Mouse (Mus musculus): ENCODE measurements around the gene Cpt1a. TPM values are rescaled to one million over a fixed set of nuclear protein-coding genes. Genes with fewer than 3 reads are reported as not detected.
A peak's percentile ranks its signal among the peaks of the same experiment; 100 is the strongest.

Gene Cpt1a
- polyA plus RNA-seq, 1 experiment from 2014 or later = 46.4 TPM

DNA sequence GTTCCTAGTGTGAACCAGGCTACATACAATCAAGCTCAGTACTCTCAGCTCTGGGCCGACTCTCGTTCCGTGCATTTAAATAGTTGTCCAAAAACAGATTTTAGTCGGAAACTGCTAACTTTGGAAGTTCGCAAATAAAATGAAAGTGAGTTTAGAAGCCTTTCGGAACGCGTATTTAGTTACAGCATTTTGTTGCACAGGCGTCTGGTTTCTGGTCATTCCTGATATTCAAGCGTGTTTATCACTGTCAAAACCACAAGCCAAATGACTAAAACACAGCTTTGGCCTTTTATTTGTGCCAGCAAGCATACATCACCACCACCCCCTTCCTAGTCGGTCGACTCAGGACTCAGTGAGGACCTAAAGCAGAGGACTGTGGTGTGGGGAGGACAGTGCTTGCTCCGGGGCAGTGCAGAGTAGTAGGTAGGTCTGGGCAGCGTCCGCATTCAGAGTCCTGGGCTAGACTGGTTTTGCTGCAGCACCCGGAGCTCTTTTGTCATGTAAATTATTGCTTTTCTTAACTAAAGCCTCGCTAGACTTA, 2.2 kb downstream of the Cpt1a start:
- WGBS = 3% methylated on average over 17 of the region's 17 CpGs
- H3K27ac ChIP-seq (ENCODE audit: low read length) = peak overlapping the region; percentile 96
- peak overlapping the region; percentile 71 for H3K9ac ChIP-seq (replicated peaks; ENCODE audit: low read length)
- H3K4me3 ChIP-seq (ENCODE audit: low read length) = peak overlapping the region; percentile 73
- H3K27me3 ChIP-seq (ENCODE audit: insufficient read depth, low read length) = no peaks in the 10 kb centered on the region; the same call in 1 of the 2 replicates
- ATAC-seq (ENCODE audit: low FRiP score, low TSS enrichment) = no peak
- H3K4me1 ChIP-seq (ENCODE audit: insufficient read depth, low read length) = peaks cover 33% of the 10 kb centered on the region
- H3K4me2 ChIP-seq (replicated peaks; ENCODE audit: low read depth, low read length) = peak overlapping the region; percentile 96
- H3K9me3 ChIP-seq (ENCODE audit: low read length) = no peaks in the 10 kb centered on the region
- no peaks in the 10 kb centered on the region for H3K36me3 ChIP-seq (ENCODE audit: insufficient read depth, low read length)

DNA sequence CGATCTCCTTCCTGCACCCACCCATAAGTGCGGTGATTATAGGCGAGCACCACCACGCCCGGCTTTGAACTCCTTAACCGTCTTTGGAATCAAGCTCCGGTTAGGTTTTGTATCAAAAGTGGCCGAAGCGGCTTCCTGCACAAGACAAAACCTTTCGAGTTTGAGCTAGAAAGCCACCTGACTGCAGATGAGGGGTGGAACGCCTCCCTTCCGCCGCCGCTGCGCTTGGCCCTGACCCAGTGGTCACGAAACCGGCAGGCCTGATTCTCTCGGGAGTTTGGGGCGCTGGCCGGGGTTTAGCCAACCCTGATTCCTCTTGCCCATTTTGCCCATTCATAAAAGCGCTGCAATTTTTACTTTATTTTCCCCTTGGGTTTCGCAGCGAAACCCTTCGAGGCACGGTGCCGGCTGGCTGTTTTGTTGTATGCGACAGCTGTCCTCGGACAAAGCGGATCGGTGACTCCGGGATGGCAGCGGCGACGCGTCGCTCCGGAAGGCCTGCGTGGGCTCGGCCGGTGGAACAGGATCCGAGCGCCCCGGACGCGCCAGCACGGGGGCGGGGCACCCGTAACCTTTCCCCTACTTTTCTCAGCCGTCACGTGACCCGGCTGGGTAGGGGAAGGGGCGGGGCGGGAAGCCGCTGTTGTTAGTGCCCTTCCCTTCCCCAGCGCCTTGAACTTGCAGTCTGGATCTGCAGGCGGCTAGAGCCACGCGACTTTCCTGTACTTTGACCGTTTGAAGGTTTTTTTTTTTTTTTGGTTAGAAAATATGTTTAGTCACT, 3.0 kb downstream of the Cpt1a start:
- H3K4me3 ChIP-seq (ENCODE audit: low read length) = peak overlapping the region; percentile 73
- H3K9me3 ChIP-seq (ENCODE audit: low read length) = no peaks in the 10 kb centered on the region
- H3K4me1 ChIP-seq (ENCODE audit: insufficient read depth, low read length) = peaks cover 33% of the 10 kb centered on the region
- peak overlapping the region; percentile 96 for H3K27ac ChIP-seq (ENCODE audit: low read length)
- no peaks in the 10 kb centered on the region; the same call in 1 of the 2 replicates for H3K27me3 ChIP-seq (ENCODE audit: insufficient read depth, low read length)
- peak overlapping the region; percentile 71 for H3K9ac ChIP-seq (replicated peaks; ENCODE audit: low read length)
- peak; percentile 76 for ATAC-seq (ENCODE audit: low FRiP score, low TSS enrichment)
- peak overlapping the region; percentile 96 for H3K4me2 ChIP-seq (replicated peaks; ENCODE audit: low read depth, low read length)
- WGBS = under 1% methylated on average over 59 of the region's 59 CpGs
- no peaks in the 10 kb centered on the region for H3K36me3 ChIP-seq (ENCODE audit: insufficient read depth, low read length)

DNA sequence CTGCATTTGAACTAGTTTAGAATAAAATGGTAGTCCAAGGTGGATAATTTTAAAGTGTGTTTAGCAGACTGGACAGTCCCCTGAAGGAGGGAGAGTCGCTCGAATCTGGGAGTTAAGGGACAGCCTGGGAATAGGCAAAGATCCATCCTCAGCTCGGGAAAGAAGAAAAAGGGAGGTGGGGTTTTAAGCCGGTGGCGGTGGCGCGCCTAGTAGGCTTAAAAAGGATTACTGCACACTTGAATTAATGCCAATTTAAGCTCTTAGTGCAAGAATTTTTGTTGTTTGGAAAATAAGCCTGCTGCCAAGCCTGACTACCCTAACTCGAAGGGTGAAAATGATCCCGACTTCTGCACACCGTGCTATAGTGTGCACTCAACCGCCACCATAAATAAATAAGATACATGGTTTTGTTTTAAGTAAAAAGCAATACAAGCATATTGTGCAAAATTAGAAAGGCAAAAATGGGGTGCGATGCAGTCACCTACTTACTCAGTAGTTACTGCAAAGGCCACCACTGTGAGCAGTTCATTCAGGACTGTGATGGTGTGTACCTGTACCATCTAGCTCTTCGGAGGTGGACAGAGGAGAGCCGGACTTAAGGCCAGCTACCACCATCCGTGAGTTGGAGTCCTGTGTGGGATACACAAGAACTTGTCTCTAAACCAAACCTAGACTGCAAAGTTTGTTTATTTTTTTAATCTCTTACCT, 3.8 kb downstream of the Cpt1a start:
- ATAC-seq (ENCODE audit: low FRiP score, low TSS enrichment) = no peak
- H3K4me3 ChIP-seq (ENCODE audit: low read length) = peak overlapping the region; percentile 73
- H3K27ac ChIP-seq (ENCODE audit: low read length) = peak overlapping the region; percentile 96
- no peaks in the 10 kb centered on the region; the same call in 1 of the 2 replicates for H3K27me3 ChIP-seq (ENCODE audit: insufficient read depth, low read length)
- H3K4me1 ChIP-seq (ENCODE audit: insufficient read depth, low read length) = peaks cover 33% of the 10 kb centered on the region
- H3K9me3 ChIP-seq (ENCODE audit: low read length) = no peaks in the 10 kb centered on the region
- H3K9ac ChIP-seq (replicated peaks; ENCODE audit: low read length) = peak overlapping the region; percentile 66
- H3K36me3 ChIP-seq (ENCODE audit: insufficient read depth, low read length) = no peaks in the 10 kb centered on the region
- 30% methylated on average over 15 of the region's 15 CpGs for WGBS
- H3K4me2 ChIP-seq (replicated peaks; ENCODE audit: low read depth, low read length) = peak overlapping the region; percentile 96

DNA sequence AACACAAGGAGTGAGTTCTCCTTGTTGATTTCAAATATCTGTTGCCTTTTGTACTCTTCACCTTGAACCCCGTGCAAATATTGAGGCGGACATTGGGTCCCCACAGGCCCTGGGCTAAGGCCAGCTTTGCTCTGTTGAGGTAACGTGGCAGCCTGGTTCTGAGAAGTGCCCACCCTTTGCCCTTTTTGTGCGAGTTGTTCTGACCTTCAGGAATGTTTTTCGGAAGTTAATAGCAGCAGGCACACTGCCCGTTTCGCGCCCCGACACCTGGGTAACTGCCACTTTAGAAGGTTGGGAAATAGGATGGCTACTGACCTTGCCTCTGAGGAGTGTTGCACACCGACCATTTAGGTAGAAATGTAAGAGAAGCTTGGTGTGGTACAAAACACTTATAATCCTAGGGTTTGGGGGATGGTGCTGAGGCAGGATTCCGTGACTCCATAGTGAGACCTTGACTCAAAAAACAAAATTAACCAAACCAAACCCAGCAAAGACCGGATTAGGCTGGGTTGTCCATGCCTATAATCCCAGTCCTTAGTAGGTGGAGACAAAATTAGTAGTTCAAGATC, 4.4 kb downstream of the Cpt1a start:
- H3K4me3 ChIP-seq (ENCODE audit: low read length) = peak overlapping the region; percentile 73; the same call in 1 of the 2 replicates
- no peaks in the 10 kb centered on the region for H3K36me3 ChIP-seq (ENCODE audit: insufficient read depth, low read length)
- peak overlapping the region; percentile 96 for H3K4me2 ChIP-seq (replicated peaks; ENCODE audit: low read depth, low read length)
- H3K9me3 ChIP-seq (ENCODE audit: low read length) = no peaks in the 10 kb centered on the region
- H3K9ac ChIP-seq (replicated peaks; ENCODE audit: low read length) = peak overlapping the region; percentile 66; the same call in 1 of the 2 replicates
- peak overlapping the region; percentile 96; the same call in 1 of the 2 replicates for H3K27ac ChIP-seq (ENCODE audit: low read length)
- H3K4me1 ChIP-seq (ENCODE audit: insufficient read depth, low read length) = peaks cover 30% of the 10 kb centered on the region
- ATAC-seq (ENCODE audit: low FRiP score, low TSS enrichment) = no peak
- H3K27me3 ChIP-seq (ENCODE audit: insufficient read depth, low read length) = no peaks in the 10 kb centered on the region; the same call in 1 of the 2 replicates
- 64% methylated on average over 12 of the region's 12 CpGs for WGBS

- Histone ChIP-seq H3K27me3 (ENCODE audit: insufficient read depth, low read length) (no peaks in the 10 kb centered on the region), H3K9me3 (ENCODE audit: low read length) (no peaks in the 10 kb centered on the region), H3K4me2 (replicated peaks; ENCODE audit: low read depth, low read length) (no peak overlapping the region), H3K27ac (ENCODE audit: low read length) (peak overlapping the region; percentile 88), H3K9ac (replicated peaks; ENCODE audit: low read length) (no peak overlapping the region), H3K4me1 (ENCODE audit: insufficient read depth, low read length) (peaks cover 30% of the 10 kb centered on the region), H3K36me3 (ENCODE audit: insufficient read depth, low read length) (no peaks in the 10 kb centered on the region), H3K4me3 (ENCODE audit: low read length) (no peak overlapping the region)
- peak; percentile 66 for ATAC-seq (ENCODE audit: low FRiP score, low TSS enrichment)
- 41% methylated on average over 6 of the region's 6 CpGs for WGBS
Measured at GRCm38 (mm10) chr19:3333247-3333646, 11.1 kb downstream of the Cpt1a start.

GRCm38 (mm10) chr19:3333694-3334515, 11.8 kb downstream of the Cpt1a start:
- Histone ChIP-seq H3K4me3 (ENCODE audit: low read length) (no peak overlapping the region), H3K36me3 (ENCODE audit: insufficient read depth, low read length) (no peaks in the 10 kb centered on the region), H3K27me3 (ENCODE audit: insufficient read depth, low read length) (no peaks in the 10 kb centered on the region), H3K9ac (replicated peaks; ENCODE audit: low read length) (no peak overlapping the region), H3K27ac (ENCODE audit: low read length) (peak overlapping the region; percentile 88), H3K4me2 (replicated peaks; ENCODE audit: low read depth, low read length) (0 out of 2 replicates have a peak overlapping the region, but pooled peaks have one; percentile 3), H3K4me1 (ENCODE audit: insufficient read depth, low read length) (peaks cover 30% of the 10 kb centered on the region), H3K9me3 (ENCODE audit: low read length) (no peaks in the 10 kb centered on the region)
- WGBS = 43% methylated on average over 17 of the region's 17 CpGs
- peak; percentile 64 for ATAC-seq (ENCODE audit: low FRiP score, low TSS enrichment)

DNA sequence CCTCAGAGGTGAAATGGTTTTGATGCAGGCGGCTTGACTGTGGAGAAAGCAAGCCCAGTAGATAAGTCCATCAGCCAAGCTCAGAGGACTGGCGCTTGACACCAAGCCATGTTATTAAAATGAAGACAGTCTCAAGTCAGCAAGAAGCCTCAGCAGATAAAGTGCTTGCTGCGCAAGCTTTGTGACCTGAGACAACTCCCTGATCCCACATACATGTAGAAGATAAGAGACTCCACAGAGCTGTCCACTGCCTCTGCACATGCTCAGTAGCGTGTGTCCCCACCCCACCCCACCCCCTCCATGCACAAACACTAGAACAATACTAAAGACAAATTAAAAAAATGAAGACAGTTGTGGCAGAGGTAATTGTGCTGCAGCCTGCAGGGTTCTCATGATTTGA, 12.4 kb downstream of the Cpt1a start:
- H3K9ac ChIP-seq (replicated peaks; ENCODE audit: low read length) = no peak overlapping the region
- H3K27ac ChIP-seq (ENCODE audit: low read length) = peak overlapping the region; percentile 88
- no peaks in the 10 kb centered on the region for H3K27me3 ChIP-seq (ENCODE audit: insufficient read depth, low read length)
- H3K4me3 ChIP-seq (ENCODE audit: low read length) = no peak overlapping the region
- 66% methylated on average over 4 of the region's 4 CpGs for WGBS
- no peak for ATAC-seq (ENCODE audit: low FRiP score, low TSS enrichment)
- H3K4me1 ChIP-seq (ENCODE audit: insufficient read depth, low read length) = peaks cover 30% of the 10 kb centered on the region
- H3K4me2 ChIP-seq (replicated peaks; ENCODE audit: low read depth, low read length) = no peak overlapping the region
- no peaks in the 10 kb centered on the region for H3K9me3 ChIP-seq (ENCODE audit: low read length)
- H3K36me3 ChIP-seq (ENCODE audit: insufficient read depth, low read length) = no peaks in the 10 kb centered on the region

GRCm38 (mm10) chr19:3335917-3336316, 13.8 kb downstream of the Cpt1a start:
- ATAC-seq (ENCODE audit: low FRiP score, low TSS enrichment) = no peak
- H3K9me3 ChIP-seq (ENCODE audit: low read length) = no peaks in the 10 kb centered on the region
- no peak overlapping the region for H3K27ac ChIP-seq (ENCODE audit: low read length)
- 80% methylated on average over 1 of the region's 1 CpGs for WGBS
- H3K4me3 ChIP-seq (ENCODE audit: low read length) = no peak overlapping the region
- no peaks in the 10 kb centered on the region for H3K36me3 ChIP-seq (ENCODE audit: insufficient read depth, low read length)
- H3K9ac ChIP-seq (replicated peaks; ENCODE audit: low read length) = no peak overlapping the region
- H3K27me3 ChIP-seq (ENCODE audit: insufficient read depth, low read length) = no peaks in the 10 kb centered on the region
- H3K4me2 ChIP-seq (replicated peaks; ENCODE audit: low read depth, low read length) = no peak overlapping the region
- peaks cover 33% of the 10 kb centered on the region for H3K4me1 ChIP-seq (ENCODE audit: insufficient read depth, low read length)
